Mouse (Mus musculus): ENCODE data around the gene Pdgfra. TPM values are rescaled to one million over a fixed set of nuclear protein-coding genes. Genes with fewer than 3 reads are reported as not detected.

Gene Pdgfra
- polyA plus RNA-seq, 1 experiment: 2.1 TPM

DNA sequence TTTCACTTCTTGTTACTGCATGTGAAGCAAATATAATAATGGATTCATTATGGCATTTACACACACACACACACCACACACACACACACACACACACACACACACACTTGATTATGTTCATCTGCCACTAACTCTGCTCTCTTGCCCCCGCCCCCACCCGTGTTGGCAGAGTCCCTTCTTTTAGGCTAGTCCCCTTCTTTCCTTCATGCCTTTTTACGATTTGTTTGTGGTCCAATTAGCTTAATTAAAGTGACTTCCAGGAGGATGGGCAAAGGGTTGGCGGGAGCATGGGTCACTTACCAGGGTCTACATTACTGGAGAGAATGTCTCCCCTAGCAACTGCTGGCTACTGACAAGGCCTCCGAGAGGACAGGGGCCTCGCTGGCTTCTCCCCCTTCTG lies 17.7 kb downstream of the Pdgfra start:
- Histone ChIP-seq H3K36me3 (ENCODE audit: control insufficient read depth, insufficient read depth, low read length, poor library complexity, severe bottlenecking) (no peaks in the 10 kb centered on the region), H3K4me3 (ENCODE audit: low read depth, low read length) (no peak overlapping the region), H3K9ac (ENCODE audit: low read depth, poor library complexity, severe bottlenecking) (no peak overlapping the region), H3K27ac (ENCODE audit: insufficient read depth, low read length) (no peak overlapping the region), H3K9me3 (replicated peaks; ENCODE audit: control insufficient read depth, insufficient read depth, low read length, poor library complexity, severe bottlenecking) (no peaks in the 10 kb centered on the region), H3K4me1 (ENCODE audit: control insufficient read depth, insufficient read depth, low read length) (no peaks in the 10 kb centered on the region), H3K27me3 (ENCODE audit: control insufficient read depth, insufficient read depth, low read length, poor library complexity, severe bottlenecking) (no peaks in the 10 kb centered on the region; the same call in 1 of the 2 replicates)
- TF ChIP-seq EP300 (IDR thresholded peaks at IDR 0.05; ENCODE audit: insufficient read depth, low read depth, low read length): no peak

DNA sequence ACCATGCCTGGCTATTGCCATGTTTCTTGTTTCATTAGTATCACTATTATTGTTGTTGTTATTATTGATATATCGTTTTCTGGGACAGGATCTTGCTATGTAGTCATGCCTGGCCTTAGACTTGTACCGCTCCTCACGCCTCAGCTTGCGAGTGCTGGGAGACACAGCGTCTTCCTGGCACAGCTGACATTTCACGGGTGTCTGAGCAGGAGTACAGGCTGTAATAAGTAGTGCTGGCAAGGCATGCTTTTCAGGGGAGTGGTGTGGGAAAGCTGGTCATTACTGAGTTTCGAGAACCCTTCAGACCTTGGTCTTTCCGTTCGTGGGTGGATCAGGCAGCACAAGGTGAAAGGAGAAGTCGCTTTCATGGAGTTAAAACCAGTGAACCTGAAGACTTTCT lies 19.8 kb downstream of the Pdgfra start:
- Histone ChIP-seq H3K4me3 (ENCODE audit: low read depth, low read length) (no peak overlapping the region), H3K27ac (ENCODE audit: insufficient read depth, low read length) (no peak overlapping the region), H3K36me3 (ENCODE audit: control insufficient read depth, insufficient read depth, low read length, poor library complexity, severe bottlenecking) (no peaks in the 10 kb centered on the region), H3K4me1 (ENCODE audit: control insufficient read depth, insufficient read depth, low read length) (no peaks in the 10 kb centered on the region), H3K27me3 (ENCODE audit: control insufficient read depth, insufficient read depth, low read length, poor library complexity, severe bottlenecking) (peaks cover 2% of the 10 kb centered on the region; the same call in 1 of the 2 replicates), H3K9ac (ENCODE audit: low read depth, poor library complexity, severe bottlenecking) (no peak overlapping the region), H3K9me3 (replicated peaks; ENCODE audit: control insufficient read depth, insufficient read depth, low read length, poor library complexity, severe bottlenecking) (no peaks in the 10 kb centered on the region)
- TF ChIP-seq EP300 (IDR thresholded peaks at IDR 0.05; ENCODE audit: insufficient read depth, low read depth, low read length) (no peak), POLR2A (IDR thresholded peaks at IDR 0.05; ENCODE audit: insufficient read depth, low read length) (no peak), CTCF (IDR thresholded peaks at IDR 0.05; ENCODE audit: low read depth, low read length) (no peak)

DNA sequence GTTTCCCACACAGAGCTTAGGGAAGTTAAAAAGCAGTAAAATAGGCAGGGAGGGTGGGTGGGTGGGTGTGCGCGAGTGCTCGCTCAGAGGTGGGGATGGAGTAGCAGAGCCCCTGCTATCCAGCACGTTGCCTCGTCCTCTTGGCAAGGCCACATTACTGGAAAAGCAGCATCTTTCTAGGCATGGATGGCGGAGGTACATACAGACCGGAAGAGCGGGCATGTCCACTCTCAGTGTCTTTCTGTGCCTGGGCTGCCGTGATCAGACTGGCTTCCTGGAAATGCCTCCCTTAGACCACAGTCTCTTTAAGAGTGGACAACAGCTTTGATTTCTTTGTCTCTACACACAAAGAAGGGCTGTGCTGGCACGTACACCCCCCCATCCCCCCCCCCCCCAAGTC lies 27.2 kb downstream of the Pdgfra start:
- no peak overlapping the region for H3K27ac ChIP-seq (ENCODE audit: insufficient read depth, low read length)
- H3K36me3 ChIP-seq (ENCODE audit: control insufficient read depth, insufficient read depth, low read length, poor library complexity, severe bottlenecking): no peaks in the 10 kb centered on the region
- H3K4me3 ChIP-seq (ENCODE audit: low read depth, low read length): no peak overlapping the region
- no peaks in the 10 kb centered on the region for H3K9me3 ChIP-seq (replicated peaks; ENCODE audit: control insufficient read depth, insufficient read depth, low read length, poor library complexity, severe bottlenecking)
- no peak for TF ChIP-seq POLR2A (IDR thresholded peaks at IDR 0.05; ENCODE audit: insufficient read depth, low read length)
- TF ChIP-seq EP300 (IDR thresholded peaks at IDR 0.05; ENCODE audit: insufficient read depth, low read depth, low read length): no peak
- TF ChIP-seq CTCF (IDR thresholded peaks at IDR 0.05; ENCODE audit: low read depth, low read length): no peak
- peaks cover 2% of the 10 kb centered on the region; the same call in 1 of the 2 replicates for H3K27me3 ChIP-seq (ENCODE audit: control insufficient read depth, insufficient read depth, low read length, poor library complexity, severe bottlenecking)
- no peak overlapping the region for H3K9ac ChIP-seq (ENCODE audit: low read depth, poor library complexity, severe bottlenecking)
- H3K4me1 ChIP-seq (ENCODE audit: control insufficient read depth, insufficient read depth, low read length): no peaks in the 10 kb centered on the region

DNA sequence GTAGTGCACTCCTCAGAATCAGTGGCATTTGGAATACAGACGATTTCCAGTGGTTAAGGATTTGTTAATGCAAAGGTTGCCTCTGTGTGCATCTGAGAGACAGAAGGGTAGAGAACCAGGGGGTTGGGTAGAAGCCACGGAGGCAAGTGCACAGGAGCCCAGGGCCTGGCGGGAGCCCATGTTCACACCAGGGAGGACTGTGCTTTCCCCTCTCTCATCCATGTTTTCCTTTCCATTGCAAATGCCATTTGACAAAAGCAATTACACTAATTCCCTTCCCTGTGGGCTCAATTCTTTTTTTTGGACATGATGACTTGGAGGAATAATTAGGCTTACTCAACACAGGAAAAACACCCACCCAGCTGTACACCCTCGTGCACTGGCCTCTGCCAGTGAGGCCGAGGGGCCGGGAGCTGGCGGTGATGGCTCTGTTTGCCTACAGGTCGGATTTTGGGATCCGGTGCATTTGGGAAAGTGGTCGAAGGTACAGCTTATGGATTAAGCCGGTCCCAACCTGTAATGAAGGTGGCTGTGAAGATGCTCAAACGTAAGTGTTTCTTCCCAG lies 27.7 kb downstream of the Pdgfra start:
- TF ChIP-seq POLR2A (IDR thresholded peaks at IDR 0.05; ENCODE audit: insufficient read depth, low read length): no peak
- TF ChIP-seq CTCF (IDR thresholded peaks at IDR 0.05; ENCODE audit: low read depth, low read length): no peak
- TF ChIP-seq EP300 (IDR thresholded peaks at IDR 0.05; ENCODE audit: insufficient read depth, low read depth, low read length): no peak
- Histone ChIP-seq H3K27me3 (ENCODE audit: control insufficient read depth, insufficient read depth, low read length, poor library complexity, severe bottlenecking) (peaks cover 2% of the 10 kb centered on the region; the same call in 1 of the 2 replicates), H3K36me3 (ENCODE audit: control insufficient read depth, insufficient read depth, low read length, poor library complexity, severe bottlenecking) (no peaks in the 10 kb centered on the region), H3K9me3 (replicated peaks; ENCODE audit: control insufficient read depth, insufficient read depth, low read length, poor library complexity, severe bottlenecking) (no peaks in the 10 kb centered on the region), H3K4me3 (ENCODE audit: low read depth, low read length) (no peak overlapping the region), H3K4me1 (ENCODE audit: control insufficient read depth, insufficient read depth, low read length) (no peaks in the 10 kb centered on the region), H3K9ac (ENCODE audit: low read depth, poor library complexity, severe bottlenecking) (no peak overlapping the region), H3K27ac (ENCODE audit: insufficient read depth, low read length) (no peak overlapping the region)

DNA sequence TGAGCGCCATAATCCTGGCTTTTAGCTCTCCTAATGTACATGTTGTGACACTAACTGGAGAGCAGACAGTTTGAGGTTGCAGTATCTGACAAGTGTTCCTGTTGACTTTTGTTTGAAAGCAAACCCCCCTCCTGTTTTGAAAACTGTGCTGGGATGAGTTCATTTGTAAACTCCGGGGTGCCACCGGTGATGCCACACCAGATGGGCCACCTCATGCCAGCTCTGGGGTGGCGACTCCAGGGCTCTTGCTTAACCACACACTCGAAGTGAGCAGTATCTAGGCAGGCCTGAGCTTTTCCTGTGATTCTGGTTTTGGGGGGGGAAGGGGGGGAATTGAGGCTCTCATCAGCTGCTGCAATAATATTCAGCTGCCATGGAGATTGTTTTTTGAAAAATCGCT lies 31.6 kb downstream of the Pdgfra start:
- Histone ChIP-seq H3K9me3 (replicated peaks; ENCODE audit: control insufficient read depth, insufficient read depth, low read length, poor library complexity, severe bottlenecking) (no peaks in the 10 kb centered on the region), H3K27ac (ENCODE audit: insufficient read depth, low read length) (no peak overlapping the region), H3K4me3 (ENCODE audit: low read depth, low read length) (no peak overlapping the region), H3K36me3 (ENCODE audit: control insufficient read depth, insufficient read depth, low read length, poor library complexity, severe bottlenecking) (no peaks in the 10 kb centered on the region), H3K4me1 (ENCODE audit: control insufficient read depth, insufficient read depth, low read length) (no peaks in the 10 kb centered on the region), H3K9ac (ENCODE audit: low read depth, poor library complexity, severe bottlenecking) (no peak overlapping the region), H3K27me3 (ENCODE audit: control insufficient read depth, insufficient read depth, low read length, poor library complexity, severe bottlenecking) (no peaks in the 10 kb centered on the region)
- TF ChIP-seq POLR2A (IDR thresholded peaks at IDR 0.05; ENCODE audit: insufficient read depth, low read length): no peak

DNA sequence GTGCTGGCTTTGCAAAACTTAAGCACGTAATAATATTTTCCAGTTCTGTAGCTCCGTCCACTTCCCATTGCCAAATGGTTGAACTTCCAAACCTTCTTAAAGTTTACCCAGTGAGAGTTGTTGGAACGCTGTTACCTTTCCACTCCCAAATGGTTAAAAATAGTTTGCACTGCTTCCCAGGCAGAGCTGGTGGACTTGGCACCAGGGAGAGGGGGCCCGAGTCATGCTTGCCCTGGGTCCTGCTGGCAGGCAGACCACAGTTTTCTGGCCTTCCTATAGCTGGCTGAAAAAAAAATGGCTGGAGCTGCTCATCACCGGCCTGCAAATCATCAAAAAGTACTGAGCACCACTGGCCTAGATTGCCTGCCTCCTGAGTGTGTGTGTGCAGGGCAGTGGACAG lies 32.0 kb downstream of the Pdgfra start:
- no peaks in the 10 kb centered on the region for H3K36me3 ChIP-seq (ENCODE audit: control insufficient read depth, insufficient read depth, low read length, poor library complexity, severe bottlenecking)
- H3K4me1 ChIP-seq (ENCODE audit: control insufficient read depth, insufficient read depth, low read length): no peaks in the 10 kb centered on the region
- H3K9ac ChIP-seq (ENCODE audit: low read depth, poor library complexity, severe bottlenecking): no peak overlapping the region
- no peak overlapping the region for H3K27ac ChIP-seq (ENCODE audit: insufficient read depth, low read length)
- H3K4me3 ChIP-seq (ENCODE audit: low read depth, low read length): no peak overlapping the region
- no peaks in the 10 kb centered on the region for H3K27me3 ChIP-seq (ENCODE audit: control insufficient read depth, insufficient read depth, low read length, poor library complexity, severe bottlenecking)
- no peaks in the 10 kb centered on the region for H3K9me3 ChIP-seq (replicated peaks; ENCODE audit: control insufficient read depth, insufficient read depth, low read length, poor library complexity, severe bottlenecking)
- TF ChIP-seq CTCF (IDR thresholded peaks at IDR 0.05; ENCODE audit: low read depth, low read length) (no peak), POLR2A (IDR thresholded peaks at IDR 0.05; ENCODE audit: insufficient read depth, low read length) (no peak), EP300 (IDR thresholded peaks at IDR 0.05; ENCODE audit: insufficient read depth, low read depth, low read length) (no peak)

Measured in ES-Bruce4 (cell line).